9 mouse cellular contexts compared by ENCODE assay signal in the genomic region with DNA sequence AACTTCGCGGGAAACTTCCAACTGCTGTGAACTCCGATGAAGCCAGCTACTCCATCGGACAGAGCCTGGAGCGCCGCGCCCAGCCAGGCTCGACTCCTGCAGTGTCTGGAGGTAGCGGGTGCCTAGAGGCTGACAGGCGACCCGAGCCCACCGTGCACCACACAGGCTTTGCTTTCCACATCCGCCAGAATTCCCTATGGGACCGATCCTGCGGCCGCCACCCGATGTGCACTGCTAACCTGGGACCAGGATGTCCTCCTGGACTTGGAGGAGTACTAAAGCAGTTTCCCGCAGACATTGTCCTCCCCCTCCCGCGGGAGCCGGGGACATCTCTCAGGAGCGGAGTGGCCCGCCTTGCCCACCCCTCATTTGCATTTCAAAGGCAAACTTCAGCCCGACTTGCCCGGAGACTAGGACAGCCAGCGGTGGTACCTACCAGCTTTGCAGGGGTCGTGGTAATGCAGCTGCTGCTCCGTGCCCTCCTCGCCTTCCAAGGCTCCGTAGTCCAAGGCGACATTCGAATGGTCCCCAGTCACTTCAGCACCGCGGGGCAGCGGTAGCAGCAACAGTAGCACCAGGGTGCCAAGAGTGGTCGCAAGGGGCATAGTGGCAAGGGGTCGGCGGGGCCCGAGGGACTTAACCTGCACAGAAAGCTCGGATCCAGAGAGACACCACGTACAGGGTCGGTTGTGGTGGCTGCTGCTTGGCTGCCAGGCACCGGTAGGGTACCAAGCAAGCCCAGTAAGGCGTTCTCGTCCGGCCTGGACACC. TPM values are rescaled to one million over a fixed set of nuclear protein-coding genes. Genes with fewer than 3 reads are reported as not detected.
A peak's percentile ranks its signal among the peaks of the same experiment; 100 is the strongest.
DNase-seq lines count a peak whose midpoint lies in the region; ATAC-seq and TF ChIP-seq lines count a peak whose summit lies in the region.
"Had no signal": no experiment of that assay in that cellular context is flagged by ENCODE, and none has a peak within 500 bp of the region (broad histone marks: within the 10 kb centered on the region; RNA-seq: fewer than 3 reads in every experiment).

No protein-coding gene starts in this region.

- no peak for TF ChIP-seq CTCF in kidney, postnatal 0 days (IDR thresholded peaks at IDR 0.05; ENCODE audit: low read depth)

- no peak overlapping the region for H3K9ac ChIP-seq in kidney, postnatal 0 days (ENCODE audit: low read depth, low read length)
- H3K9ac ChIP-seq in midbrain, embryonic 13.5 days (replicated peaks): peak overlapping the region; percentile 57

- no peaks in the 10 kb centered on the region for H3K9me3 ChIP-seq in kidney, postnatal 0 days (replicated peaks; ENCODE audit: low read length)
- H3K9me3 ChIP-seq in hindbrain, embryonic 10.5 days: no peaks in the 10 kb centered on the region
- H3K9me3 ChIP-seq in midbrain, embryonic 13.5 days: no peaks in the 10 kb centered on the region

- peak overlapping the region; percentile 33 for H3K4me3 ChIP-seq in kidney, postnatal 0 days (replicated peaks; ENCODE audit: low read depth, low read length)
- peak overlapping the region; percentile 63 for H3K4me3 ChIP-seq in hindbrain, embryonic 10.5 days
- peak overlapping the region; percentile 48 for H3K4me3 ChIP-seq in midbrain, embryonic 13.5 days (replicated peaks)

- peaks cover 7% of the 10 kb centered on the region; the same call in 1 of the 2 replicates for H3K4me1 ChIP-seq in kidney, postnatal 0 days (replicated peaks; ENCODE audit: insufficient read depth, low read length)
- H3K4me1 ChIP-seq in hindbrain, embryonic 10.5 days (replicated peaks): peaks cover 21% of the 10 kb centered on the region
- H3K4me1 ChIP-seq in midbrain, embryonic 13.5 days (replicated peaks): peaks cover 21% of the 10 kb centered on the region

- no peaks in the 10 kb centered on the region for H3K36me3 ChIP-seq in kidney, postnatal 0 days (ENCODE audit: insufficient read depth, low read length)
- H3K36me3 ChIP-seq in hindbrain, embryonic 10.5 days: peaks cover 9% of the 10 kb centered on the region; the same call in 1 of the 2 replicates
- peaks cover 12% of the 10 kb centered on the region for H3K36me3 ChIP-seq in midbrain, embryonic 13.5 days

- ATAC-seq in kidney, postnatal 0 days (replicated peaks; ENCODE audit: low FRiP score, low read depth): peak; percentile 16; the same call in 1 of the 2 replicates
- peak; percentile 73 for ATAC-seq in midbrain, embryonic 13.5 days
- no peak for ATAC-seq in activated CD4-positive, CD25-positive, alpha-beta regulatory T cell, adult 4 months

- under 1% methylated on average over 46 of the region's 46 CpGs for whole genome bisulfite sequencing in kidney, postnatal 0 days
- under 1% methylated on average over 46 of the region's 46 CpGs for WGBS in hindbrain, embryonic 10.5 days
- under 1% methylated on average over 46 of the region's 46 CpGs for WGBS in midbrain, embryonic 13.5 days

- H3K27me3 ChIP-seq in kidney, postnatal 0 days (ENCODE audit: insufficient read depth, low read length): peaks cover 23% of the 10 kb centered on the region
- H3K27me3 ChIP-seq in hindbrain, embryonic 10.5 days (ENCODE audit: insufficient read depth, poor library complexity, severe bottlenecking): peaks cover 73% of the 10 kb centered on the region
- peaks cover 84% of the 10 kb centered on the region for H3K27me3 ChIP-seq in midbrain, embryonic 13.5 days

- H3K27ac ChIP-seq in kidney, postnatal 0 days: no peak overlapping the region
- H3K27ac ChIP-seq in hindbrain, embryonic 10.5 days: 0 out of 2 replicates have a peak overlapping the region, but pooled peaks have one; percentile 64
- no peak overlapping the region for H3K27ac ChIP-seq in midbrain, embryonic 13.5 days

- peak overlapping the region; percentile 78 for H3K4me2 ChIP-seq in kidney, postnatal 0 days (ENCODE audit: low read length)
- H3K4me2 ChIP-seq in midbrain, embryonic 13.5 days (replicated peaks): peak overlapping the region; percentile 88

- no peak for DNase-seq in kidney, postnatal 0 days (ENCODE audit: low spot score)
- DNase-seq in kidney, postnatal 25 days: no peak
- DNase-seq in embryo, embryonic 10.5 days (ENCODE audit: low spot score): peak; percentile 41
- DNase-seq in hindbrain, embryonic 10.5 days (ENCODE audit: low spot score): peak; percentile 47
- DNase-seq in left cerebral cortex, adult 9 months (ENCODE audit: low spot score in 2 of 2): no peak
- no peak for DNase-seq in adrenal gland, adult 18-20 months (ENCODE audit: low spot score in 2 of 2)

RNA-seq across cellular contexts. Expression of gene Tll2, which starts 0.4 kb away (rescaled TPM):
- not detected in 2 replicates for polyA plus RNA-seq in kidney, postnatal 0 days (2015; fragmentation: Nextera tagmentation; extraction: Ambion mirVana)
- 0.25 and 0.68 TPM in 2 replicates for polyA plus RNA-seq in hindbrain, embryonic 10.5 days (2016; fragmentation: Nextera tagmentation; extraction: Ambion mirVana)
- 1.4 and 1.6 TPM in 2 replicates for polyA plus RNA-seq in midbrain, embryonic 13.5 days (2015; fragmentation: Nextera tagmentation; extraction: Ambion mirVana)
- total RNA-seq in adrenal gland, adult 18-20 months (2021): under 1 TPM in 1 of 2 experiments, not detected in 1; 0.06 TPM
- polyA plus RNA-seq in activated CD4-positive, CD25-positive, alpha-beta regulatory T cell, adult 4 months (2017; shearing (Covaris generic)): not detected
- total RNA-seq: MEL had no signal

RNA-seq across cellular contexts. Expression of gene Tm9sf3, which starts 57.6 kb away (rescaled TPM):
- polyA plus RNA-seq in kidney, postnatal 0 days (2015; fragmentation: Nextera tagmentation; extraction: Ambion mirVana): 135 and 138 TPM in 2 replicates
- 74.8 and 98.1 TPM in 2 replicates for polyA plus RNA-seq in hindbrain, embryonic 10.5 days (2016; fragmentation: Nextera tagmentation; extraction: Ambion mirVana)
- 89.9 and 93.0 TPM in 2 replicates for polyA plus RNA-seq in midbrain, embryonic 13.5 days (2015; fragmentation: Nextera tagmentation; extraction: Ambion mirVana)
- total RNA-seq in adrenal gland, adult 18-20 months (2021): 100 to 1,000 TPM; 150 to 191 TPM
- polyA plus RNA-seq in activated CD4-positive, CD25-positive, alpha-beta regulatory T cell, adult 4 months (2017; shearing (Covaris generic)): 10 to 100 TPM; 27.5 to 36.5 TPM

Comparison
In these comparisons a context has a peak if more than half of its experiments do, and no peak if none do; other contexts are left out.
1. DNase-seq: peak in embryo, embryonic 10.5 days (single experiment) and hindbrain, embryonic 10.5 days (single experiment); none in kidney, postnatal 0 days (single experiment), kidney, postnatal 25 days (0 of 2), left cerebral cortex, adult 9 months (0 of 2) and adrenal gland, adult 18-20 months (0 of 2).
2. Peak in every context shown above with its lines, with median percentiles within 50 percentile points of each other: H3K4me3 ChIP-seq.